Mouse (Mus musculus): ENCODE data around the gene Tbp. TPM values are rescaled to one million over a fixed set of nuclear protein-coding genes. Genes with fewer than 3 reads are reported as not detected.

Tbp gene
- polyA plus RNA-seq (2015; fragmentation: Nextera tagmentation; extraction: Ambion mirVana), result 12.2 and 12.3 TPM in 2 replicates

- TF ChIP-seq EP300 (IDR thresholded peaks at IDR 0.05; ENCODE audit: low read depth) (no peak), CTCF (IDR thresholded peaks at IDR 0.05; ENCODE audit: low read depth) (no peak)
- H3K4me2 ChIP-seq (ENCODE audit: low read depth, low read length), result peak within 1 kb of the TSS; percentile 94
- H3K9ac ChIP-seq (replicated peaks), result peak within 1 kb of the TSS; percentile 97
- peak within 1 kb of the TSS; percentile 85 for H3K4me3 ChIP-seq (ENCODE audit: low read depth, low read length)
- under 1% methylated on average over 63 of the region's 63 CpGs for WGBS (ENCODE audit: insufficient replicate concordance)
- H3K9me3 ChIP-seq (ENCODE audit: low read length), result no peaks in the 10 kb centered on the region
- H3K27ac ChIP-seq (ENCODE audit: low read depth), result peak within 1 kb of the TSS; percentile 93
- H3K36me3 ChIP-seq (replicated peaks; ENCODE audit: insufficient read depth, low read length), result peaks cover 27% of the 10 kb centered on the region
- peak; percentile 90 for ATAC-seq
- H3K4me1 ChIP-seq (ENCODE audit: insufficient read depth), result peaks cover 29% of the 10 kb centered on the region
- no peaks in the 10 kb centered on the region for H3K27me3 ChIP-seq (ENCODE audit: insufficient read depth, low read length)
- peak; percentile 98 for DNase-seq
Measured at GRCm38 (mm10) chr17:15499656-15500394, at the start of gene Tbp, which contains the start of gene Psmb1. TSS of gene Tbp (plus strand) at chr17:15499888. TSS of gene Psmb1 (minus strand) at chr17:15499751.

- H3K36me3 ChIP-seq (replicated peaks; ENCODE audit: insufficient read depth, low read length), result no peaks in the 10 kb centered on the region
- H3K4me1 ChIP-seq (ENCODE audit: insufficient read depth), result no peaks in the 10 kb centered on the region
- H3K4me3 ChIP-seq (ENCODE audit: low read depth, low read length), result no peak overlapping the region
- ATAC-seq, result no peak
- no peak overlapping the region for H3K9ac ChIP-seq (replicated peaks)
- no peaks in the 10 kb centered on the region for H3K9me3 ChIP-seq (ENCODE audit: low read length)
- no peaks in the 10 kb centered on the region for H3K27me3 ChIP-seq (ENCODE audit: insufficient read depth, low read length)
- no peak overlapping the region for H3K27ac ChIP-seq (ENCODE audit: low read depth)
- 69% methylated on average over 4 of the region's 4 CpGs for WGBS (ENCODE audit: insufficient replicate concordance)
- DNase-seq, result no peak
- TF ChIP-seq EP300 (IDR thresholded peaks at IDR 0.05; ENCODE audit: low read depth), result no peak
- no peak for TF ChIP-seq CTCF (IDR thresholded peaks at IDR 0.05; ENCODE audit: low read depth)
- no peak overlapping the region for H3K4me2 ChIP-seq (ENCODE audit: low read depth, low read length)
Measured at GRCm38 (mm10) chr17:15455203-15455602, 44.5 kb upstream of the Tbp start.

- Histone ChIP-seq H3K4me3 (ENCODE audit: low read depth, low read length) (no peak overlapping the region), H3K36me3 (replicated peaks; ENCODE audit: insufficient read depth, low read length) (no peaks in the 10 kb centered on the region), H3K9me3 (ENCODE audit: low read length) (no peaks in the 10 kb centered on the region), H3K27me3 (ENCODE audit: insufficient read depth, low read length) (no peaks in the 10 kb centered on the region), H3K27ac (ENCODE audit: low read depth) (no peak overlapping the region; the same call in 1 of the 2 replicates), H3K9ac (replicated peaks) (no peak overlapping the region), H3K4me2 (ENCODE audit: low read depth, low read length) (no peak overlapping the region), H3K4me1 (ENCODE audit: insufficient read depth) (no peaks in the 10 kb centered on the region)
- DNase-seq (no peak), ATAC-seq (peak; percentile 85)
- 72% methylated on average over 2 of the region's 2 CpGs for WGBS (ENCODE audit: insufficient replicate concordance)
- TF ChIP-seq CTCF (IDR thresholded peaks at IDR 0.05; ENCODE audit: low read depth) (no peak), EP300 (IDR thresholded peaks at IDR 0.05; ENCODE audit: low read depth) (no peak)
Measured at GRCm38 (mm10) chr17:15456595-15456994, 43.1 kb upstream of the Tbp start.

- Histone ChIP-seq H3K4me3 (ENCODE audit: low read depth, low read length) (no peak overlapping the region), H3K9me3 (ENCODE audit: low read length) (no peaks in the 10 kb centered on the region), H3K4me1 (ENCODE audit: insufficient read depth) (no peaks in the 10 kb centered on the region), H3K27ac (ENCODE audit: low read depth) (no peak overlapping the region), H3K9ac (replicated peaks) (no peak overlapping the region), H3K4me2 (ENCODE audit: low read depth, low read length) (no peak overlapping the region), H3K27me3 (ENCODE audit: insufficient read depth, low read length) (no peaks in the 10 kb centered on the region), H3K36me3 (replicated peaks; ENCODE audit: insufficient read depth, low read length) (no peaks in the 10 kb centered on the region)
- DNase-seq (no peak), ATAC-seq (no peak)
- no peak for TF ChIP-seq EP300 (IDR thresholded peaks at IDR 0.05; ENCODE audit: low read depth)
- TF ChIP-seq CTCF (IDR thresholded peaks at IDR 0.05; ENCODE audit: low read depth), result no peak
- WGBS (ENCODE audit: insufficient replicate concordance), result 84% methylated on average over 4 of the region's 4 CpGs
Measured at GRCm38 (mm10) chr17:15459761-15460160, 39.9 kb upstream of the Tbp start.

- DNase-seq, result no peak
- Histone ChIP-seq H3K4me1 (ENCODE audit: insufficient read depth) (no peaks in the 10 kb centered on the region), H3K9ac (replicated peaks) (no peak overlapping the region), H3K4me3 (ENCODE audit: low read depth, low read length) (no peak overlapping the region), H3K9me3 (ENCODE audit: low read length) (no peaks in the 10 kb centered on the region), H3K27me3 (ENCODE audit: insufficient read depth, low read length) (no peaks in the 10 kb centered on the region), H3K36me3 (replicated peaks; ENCODE audit: insufficient read depth, low read length) (0 out of 2 replicates have a peak, but pooled peaks cover 2% of the 10 kb centered on the region), H3K27ac (ENCODE audit: low read depth) (no peak overlapping the region), H3K4me2 (ENCODE audit: low read depth, low read length) (no peak overlapping the region)
- no peak for ATAC-seq
- TF ChIP-seq EP300 (IDR thresholded peaks at IDR 0.05; ENCODE audit: low read depth), result no peak
- no peak for TF ChIP-seq CTCF (IDR thresholded peaks at IDR 0.05; ENCODE audit: low read depth)
- WGBS (ENCODE audit: insufficient replicate concordance), result 80% methylated on average over 6 of the region's 6 CpGs
Measured at GRCm38 (mm10) chr17:15461921-15462495, 37.7 kb upstream of the Tbp start.

- H3K4me2 ChIP-seq (ENCODE audit: low read depth, low read length), result no peak overlapping the region
- no peak for TF ChIP-seq EP300 (IDR thresholded peaks at IDR 0.05; ENCODE audit: low read depth)
- peak; percentile 97 for TF ChIP-seq CTCF (IDR thresholded peaks at IDR 0.05; ENCODE audit: low read depth)
- no peaks in the 10 kb centered on the region for H3K27me3 ChIP-seq (ENCODE audit: insufficient read depth, low read length)
- DNase-seq (peak; percentile 87), ATAC-seq (peak; percentile 72)
- H3K9ac ChIP-seq (replicated peaks), result no peak overlapping the region
- no peaks in the 10 kb centered on the region for H3K4me1 ChIP-seq (ENCODE audit: insufficient read depth)
- H3K27ac ChIP-seq (ENCODE audit: low read depth), result no peak overlapping the region
- WGBS (ENCODE audit: insufficient replicate concordance), result 18% methylated on average over 5 of the region's 5 CpGs
- H3K36me3 ChIP-seq (replicated peaks; ENCODE audit: insufficient read depth, low read length), result peaks cover 25% of the 10 kb centered on the region; the same call in 1 of the 2 replicates
- no peak overlapping the region for H3K4me3 ChIP-seq (ENCODE audit: low read depth, low read length)
- H3K9me3 ChIP-seq (ENCODE audit: low read length), result no peaks in the 10 kb centered on the region
Measured at GRCm38 (mm10) chr17:15467669-15468068, 32.0 kb upstream of the Tbp start.

Measured in liver, postnatal 0 days (tissue).